Mouse (Mus musculus): Measurements from ENCODE around the gene 1500009L16Rik.

Gene 1500009L16Rik

DNA sequence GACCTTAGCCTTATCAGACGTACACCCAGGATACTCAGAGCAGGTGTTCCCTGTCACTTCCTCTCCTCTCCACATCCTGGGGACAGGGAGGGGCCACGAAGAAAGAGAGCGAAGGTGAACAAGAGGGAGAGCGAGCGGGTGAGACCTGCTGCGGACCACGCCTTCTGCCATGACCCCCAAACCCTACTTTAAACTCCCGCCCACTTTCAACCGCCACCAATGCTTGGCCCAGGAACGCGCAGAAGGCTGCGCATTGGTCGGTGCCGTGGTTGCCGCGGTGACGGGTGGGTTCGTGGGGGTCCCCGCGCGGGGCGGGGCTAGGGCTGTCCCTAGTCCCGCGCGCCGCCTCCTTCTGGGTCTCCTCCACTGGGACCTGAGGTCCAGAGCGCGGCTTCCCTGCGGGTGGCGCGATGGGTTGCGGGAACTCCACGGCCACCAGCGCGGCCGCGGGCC, at the start of gene 1500009L16Rik:
TSS of gene 1500009L16Rik (plus strand) at position 287 of the 453 bp plus-strand sequence.
- peak; percentile 88 for DNase-seq (ENCODE audit: low read depth, low spot score)

DNA sequence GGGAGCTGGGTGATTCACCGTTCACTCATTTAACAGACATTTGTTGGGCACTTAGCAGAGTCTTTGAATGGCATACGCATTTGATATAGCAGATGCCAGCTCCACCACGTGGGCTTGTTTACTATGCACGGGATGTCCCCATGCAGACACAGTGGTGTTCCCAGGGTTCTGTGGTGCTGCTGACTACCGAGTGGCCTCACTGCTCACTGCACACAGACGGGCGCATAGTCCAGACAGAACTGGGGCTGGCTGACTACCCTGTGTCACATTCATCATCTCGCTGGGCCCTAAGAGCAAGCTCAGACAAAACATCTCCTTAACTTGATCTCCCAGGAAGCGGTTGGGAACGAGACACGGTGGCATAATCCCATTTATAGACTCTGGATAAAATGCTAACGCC, 41.3 kb upstream of the 1500009L16Rik start:
- no peak for DNase-seq (ENCODE audit: low read depth, low spot score)

DNA sequence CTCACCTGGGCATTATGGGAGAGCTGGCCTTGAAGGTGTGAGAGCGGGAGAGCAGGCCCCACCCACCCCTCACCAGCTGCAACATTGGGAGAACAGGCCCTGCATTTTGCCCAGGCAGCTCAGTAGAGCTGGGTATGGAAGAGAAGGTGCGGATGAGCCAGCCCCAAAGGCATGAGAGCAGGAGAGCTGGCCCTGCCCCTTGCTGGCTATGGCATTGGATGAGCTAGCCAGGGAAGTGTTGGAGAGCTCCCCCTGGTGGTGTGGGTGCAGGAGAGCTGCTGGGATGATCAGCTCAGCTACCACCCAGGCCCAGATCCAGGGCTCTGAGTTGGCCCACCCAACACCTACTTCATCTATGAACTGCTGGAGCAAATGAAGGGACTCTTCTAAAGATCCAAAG, 34.5 kb upstream of the 1500009L16Rik start:
- DNase-seq (ENCODE audit: low read depth, low spot score) = no peak

DNA sequence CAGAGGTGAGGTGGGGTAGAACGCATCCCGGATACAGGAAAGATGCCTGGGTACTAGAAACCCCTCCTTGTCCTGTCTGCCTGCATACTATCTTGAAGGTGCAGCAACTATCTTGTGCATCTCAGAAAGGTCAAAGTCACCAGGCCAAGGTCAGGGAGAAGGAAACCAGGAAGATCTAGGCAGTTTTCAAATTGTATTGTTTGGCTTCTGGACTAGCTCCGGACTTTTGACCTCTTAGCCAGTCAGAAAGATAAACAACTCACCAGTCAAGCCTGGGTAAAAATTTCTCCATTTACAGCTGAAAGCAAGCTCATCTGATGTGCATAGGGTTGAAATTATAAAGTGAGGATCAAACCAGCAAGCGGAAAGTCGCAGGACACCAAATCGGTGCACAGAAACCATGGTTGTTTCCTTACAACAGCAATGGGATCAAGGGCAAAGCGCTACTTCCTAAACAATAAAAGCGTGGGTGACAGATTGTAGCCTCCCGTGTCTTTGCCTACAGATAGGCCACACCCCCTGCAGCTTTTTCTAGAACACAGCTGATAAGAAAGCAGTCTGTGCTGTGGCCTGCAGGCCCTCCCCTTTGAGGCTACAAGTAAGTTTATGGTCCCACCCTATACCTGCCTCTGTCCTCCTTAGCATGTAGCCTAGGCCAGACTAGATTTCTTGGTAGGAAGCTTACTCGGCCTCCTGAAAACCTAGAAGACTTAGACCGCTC, 30.3 kb upstream of the 1500009L16Rik start:
- no peak for DNase-seq (ENCODE audit: low read depth, low spot score)

DNA sequence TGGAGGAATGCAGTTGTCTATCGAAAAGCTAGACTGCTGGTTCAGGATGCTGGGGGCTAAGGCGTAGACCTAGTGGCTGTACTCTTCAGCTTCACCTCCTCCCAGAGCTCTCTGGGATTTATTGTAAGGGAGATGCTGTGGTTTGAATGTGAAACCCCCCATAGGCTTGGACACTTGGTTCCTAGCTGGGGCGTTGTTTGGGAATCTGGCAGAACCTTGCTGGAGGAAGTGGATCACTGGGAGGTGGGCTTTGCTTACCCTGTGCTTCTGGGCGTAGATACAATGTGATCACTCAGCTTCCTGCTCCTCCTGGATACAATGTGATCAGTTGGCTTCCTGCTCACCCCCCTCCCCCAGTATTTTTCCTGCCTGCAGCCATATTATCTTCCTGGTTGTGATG, 26.4 kb upstream of the 1500009L16Rik start:
- DNase-seq (ENCODE audit: low read depth, low spot score) = no peak

DNA sequence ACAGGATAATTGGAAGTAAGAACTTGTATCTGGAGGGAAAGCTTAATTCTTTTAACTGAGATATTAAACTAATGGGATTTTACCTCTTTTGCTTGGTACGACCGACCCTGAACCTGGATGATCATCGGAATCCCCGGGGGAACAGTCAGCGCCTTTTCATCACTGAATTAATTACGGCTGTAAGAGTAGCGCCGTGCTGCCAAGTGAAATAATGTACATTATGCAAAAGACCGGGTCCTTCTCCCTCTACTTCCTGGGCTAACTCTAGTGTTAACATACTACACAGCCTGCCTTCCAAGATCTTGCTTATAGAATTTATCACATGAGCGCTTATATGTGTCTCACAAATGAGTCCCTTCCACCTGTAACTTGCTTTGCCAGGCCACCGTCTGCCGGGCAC, 16.0 kb upstream of the 1500009L16Rik start:
- no peak for DNase-seq (ENCODE audit: low read depth, low spot score)

DNA sequence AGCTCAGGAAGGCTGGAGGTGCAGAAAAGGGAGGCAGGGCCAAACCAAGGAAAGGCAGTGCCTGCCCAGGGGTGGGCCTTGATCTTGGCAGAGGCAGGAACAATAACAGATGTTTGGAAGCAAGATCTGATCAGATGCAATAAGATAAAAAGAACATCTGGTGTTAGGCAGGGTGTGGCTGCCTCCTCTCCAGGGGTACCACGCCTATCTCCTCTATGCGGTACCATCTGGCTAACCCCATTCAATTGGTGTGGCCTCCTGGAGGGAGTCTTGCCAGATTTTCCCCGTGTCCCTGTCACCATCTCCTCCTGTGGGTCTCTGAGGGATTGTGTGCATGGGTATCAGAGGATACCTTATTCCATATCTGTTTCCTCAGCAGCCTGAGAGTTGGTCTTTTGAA, 12.7 kb upstream of the 1500009L16Rik start:
- no peak for DNase-seq (ENCODE audit: low read depth, low spot score)

DNA sequence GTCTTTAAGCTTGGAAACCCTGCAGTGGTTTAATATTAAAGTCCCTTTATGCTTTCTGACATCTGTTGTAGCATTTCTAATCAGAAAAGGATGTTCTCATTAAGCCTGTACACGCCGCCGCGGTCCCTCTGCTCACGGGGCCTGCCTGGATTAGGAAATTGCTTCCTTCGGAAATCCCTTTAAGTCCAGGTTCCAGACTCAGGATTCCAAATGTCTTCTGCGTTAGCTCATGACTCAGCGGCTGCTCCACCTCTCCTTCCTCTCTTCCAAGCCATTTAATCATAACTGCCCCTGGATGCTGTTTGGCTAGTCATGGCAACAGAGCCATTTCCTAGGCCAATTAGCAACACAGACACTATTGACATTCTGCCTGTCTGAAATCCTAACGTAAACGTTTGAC, 10.9 kb upstream of the 1500009L16Rik start:
- DNase-seq (ENCODE audit: low read depth, low spot score) = peak; percentile 28

DNA sequence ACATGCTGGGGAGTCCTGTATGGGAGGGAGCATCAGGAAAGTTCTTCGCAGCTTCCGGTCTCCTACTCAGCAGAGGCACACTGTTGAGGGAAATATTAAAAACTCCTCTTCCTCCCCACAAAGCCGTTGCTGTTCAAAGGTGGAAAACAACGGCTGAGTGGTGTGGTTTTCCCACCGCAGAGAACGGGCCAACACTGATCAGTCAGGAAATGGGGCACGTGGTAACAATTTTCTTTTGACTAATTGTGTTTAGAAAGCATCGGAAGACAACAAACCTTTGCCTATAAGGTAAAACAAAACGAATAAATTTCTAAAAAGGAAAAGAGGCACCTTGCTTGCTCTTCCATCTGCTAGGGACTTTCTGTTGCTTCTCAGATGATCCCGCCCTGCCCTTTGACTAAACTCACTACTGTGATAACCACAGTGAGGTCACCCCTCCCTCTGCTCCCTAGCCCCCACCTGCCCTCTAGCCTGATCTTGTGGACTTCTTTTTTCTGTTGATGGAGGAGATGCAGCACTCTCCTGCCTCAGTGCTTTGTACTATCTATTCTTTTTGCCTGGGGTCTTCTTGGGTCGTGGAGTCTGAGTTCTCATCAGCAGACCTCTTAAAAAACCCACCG, 3.7 kb upstream of the 1500009L16Rik start:
- DNase-seq (ENCODE audit: low read depth, low spot score) = no peak

DNA sequence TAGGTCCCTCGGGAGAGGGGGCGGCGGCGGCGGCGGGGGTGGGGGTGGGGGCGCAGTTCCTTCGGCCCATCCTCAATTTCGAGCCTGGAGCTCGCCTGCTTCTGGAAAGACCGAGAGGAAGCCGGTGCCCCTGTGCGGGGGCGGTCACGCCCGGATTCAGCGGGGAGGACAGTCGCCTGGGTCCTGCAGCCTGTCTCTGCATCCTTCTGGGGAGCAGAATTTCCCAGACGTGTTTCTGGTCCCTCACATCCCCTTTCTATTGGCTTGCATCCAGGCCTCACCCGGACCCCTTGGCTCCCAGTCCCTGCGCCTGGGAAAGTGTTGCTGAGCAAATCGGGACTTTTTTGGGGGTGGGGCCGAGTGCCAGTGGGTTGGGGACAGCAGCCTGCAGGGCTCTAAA, 390 bp downstream of the 1500009L16Rik start:
- DNase-seq (ENCODE audit: low read depth, low spot score) = peak; percentile 20

DNA sequence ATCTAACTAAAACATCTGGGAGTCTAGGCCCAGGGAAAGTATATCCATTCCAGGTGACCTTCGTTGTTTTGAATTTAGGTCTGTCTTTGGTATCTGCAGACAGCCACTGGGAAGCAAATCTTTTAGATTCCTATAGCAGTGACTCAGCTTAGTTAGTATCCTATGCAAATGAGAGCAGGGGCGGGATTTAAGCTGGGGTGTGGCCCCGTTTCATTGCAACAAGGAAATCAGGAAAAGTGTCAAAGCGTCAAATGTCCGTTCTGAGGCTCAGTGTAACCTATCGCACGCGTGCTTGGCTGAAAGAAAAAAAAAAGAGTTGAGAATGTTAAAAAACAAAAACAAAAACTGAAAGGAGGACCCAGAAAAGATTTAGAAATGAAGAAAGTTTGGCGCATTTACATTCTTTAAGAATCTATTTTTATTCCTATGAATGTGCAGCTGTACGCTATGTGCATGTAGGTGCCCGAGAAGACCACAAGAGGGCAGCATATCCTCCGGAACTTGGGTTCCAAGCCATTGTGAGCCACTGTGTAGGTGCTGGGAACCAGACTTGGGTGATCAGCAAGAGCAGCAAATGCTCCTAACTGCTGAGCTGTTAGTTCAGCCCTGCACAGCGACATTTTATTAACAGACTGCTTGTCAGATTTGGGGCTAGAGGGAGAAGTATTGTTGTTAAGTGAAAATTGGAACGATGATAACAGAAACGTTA, 1.8 kb downstream of the 1500009L16Rik start:
- DNase-seq (ENCODE audit: low read depth, low spot score) = peak; percentile 16

DNA sequence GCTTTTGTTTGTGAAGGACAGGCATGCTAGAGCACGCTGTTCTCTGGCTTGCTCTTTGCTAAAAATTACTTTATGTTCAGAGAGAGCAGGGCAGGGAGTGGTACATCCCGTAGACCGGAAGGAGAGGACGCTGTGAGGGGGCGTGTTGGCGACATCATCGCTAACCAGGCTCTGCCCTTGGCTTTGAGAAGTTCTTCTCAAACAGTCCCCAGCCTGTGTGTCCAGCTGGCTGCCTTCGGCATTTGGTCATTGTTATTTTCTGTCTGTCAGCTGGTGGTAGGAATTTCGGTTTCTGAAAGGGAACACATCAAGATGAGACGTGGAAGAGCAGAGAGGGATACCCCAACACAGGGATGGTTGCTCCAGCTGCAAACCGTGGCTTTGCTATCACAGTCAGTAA, 3.5 kb downstream of the 1500009L16Rik start:
- no peak for DNase-seq (ENCODE audit: low read depth, low spot score)

DNA sequence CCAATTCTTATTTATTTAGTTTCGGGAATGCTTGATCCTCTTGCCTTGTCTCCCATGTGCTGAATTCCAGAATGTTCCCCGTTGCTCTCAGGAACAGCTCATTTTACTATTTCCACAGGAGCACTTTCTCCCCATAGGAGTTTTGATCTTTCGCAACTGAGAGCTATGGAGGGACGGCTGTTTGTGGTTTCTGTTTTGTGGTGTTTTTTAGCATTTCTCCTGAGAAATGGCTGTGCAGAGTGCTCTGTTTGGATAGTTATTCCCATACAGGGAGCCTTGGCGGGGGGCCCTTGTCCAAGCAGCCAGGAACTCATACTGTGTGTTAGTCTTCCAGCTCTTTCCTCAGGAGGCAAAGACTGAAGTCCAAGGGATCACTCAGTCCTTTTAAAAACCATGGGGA, 5.2 kb downstream of the 1500009L16Rik start:
- DNase-seq (ENCODE audit: low read depth, low spot score) = no peak

DNA sequence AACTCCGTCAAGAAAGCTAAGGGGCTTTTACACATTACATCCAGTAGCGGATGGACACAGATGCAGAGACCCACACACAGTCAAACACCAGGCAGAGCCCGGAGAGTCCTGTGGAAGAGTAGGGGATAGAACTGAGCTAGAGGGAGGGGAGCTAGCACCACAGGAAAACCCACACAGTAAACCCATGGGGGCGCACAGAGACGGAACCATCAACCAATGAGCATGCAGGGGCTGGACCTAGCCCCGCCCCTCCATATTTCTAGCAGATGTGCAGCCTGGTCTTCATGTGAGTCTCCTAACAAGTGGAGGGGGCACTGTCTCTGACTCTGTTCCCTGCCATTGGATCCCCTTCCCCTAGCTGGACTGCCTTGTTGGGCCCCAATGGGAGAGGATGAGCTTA, 5.9 kb downstream of the 1500009L16Rik start:
- no peak for DNase-seq (ENCODE audit: low read depth, low spot score)

DNA sequence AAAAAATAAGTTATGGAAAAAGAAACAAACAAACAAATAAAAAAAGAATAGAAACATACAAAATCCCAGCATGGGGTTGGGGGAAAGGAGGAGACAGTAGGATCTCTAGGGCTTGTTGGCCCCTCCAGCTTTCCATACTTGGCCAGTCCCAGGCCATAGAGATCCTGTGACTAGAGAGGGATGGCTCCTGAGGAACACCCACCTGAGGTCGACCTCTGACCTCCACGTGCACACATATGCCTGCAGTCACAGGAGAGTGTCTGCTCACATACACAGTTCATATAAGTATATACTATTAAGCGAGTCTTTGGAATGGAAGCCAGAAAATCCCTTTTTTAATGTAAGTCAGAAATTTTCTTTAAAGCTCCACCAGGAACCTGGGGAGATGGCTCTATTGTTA, 6.4 kb downstream of the 1500009L16Rik start:
- DNase-seq (ENCODE audit: low read depth, low spot score) = no peak

DNA sequence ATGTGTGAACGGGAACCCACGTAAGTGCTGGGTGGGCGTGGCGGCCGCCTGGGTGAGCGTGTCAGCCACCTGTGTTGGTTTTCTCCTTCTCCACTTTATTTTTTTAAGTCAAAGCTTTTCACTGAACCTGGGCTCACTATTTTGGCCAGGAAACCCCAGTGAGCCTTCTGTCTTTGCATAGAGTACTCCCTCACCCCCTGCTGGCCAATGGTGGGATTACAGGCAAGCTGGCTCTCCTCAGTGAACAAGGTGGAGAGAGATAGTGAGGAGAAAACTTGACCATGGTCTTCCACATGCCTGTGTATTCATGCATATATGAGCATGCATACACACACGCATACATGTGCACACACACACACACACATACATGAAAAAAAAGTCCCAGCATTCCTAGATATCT, 6.8 kb downstream of the 1500009L16Rik start:
- peak; percentile 76 for DNase-seq (ENCODE audit: low read depth, low spot score)

DNA sequence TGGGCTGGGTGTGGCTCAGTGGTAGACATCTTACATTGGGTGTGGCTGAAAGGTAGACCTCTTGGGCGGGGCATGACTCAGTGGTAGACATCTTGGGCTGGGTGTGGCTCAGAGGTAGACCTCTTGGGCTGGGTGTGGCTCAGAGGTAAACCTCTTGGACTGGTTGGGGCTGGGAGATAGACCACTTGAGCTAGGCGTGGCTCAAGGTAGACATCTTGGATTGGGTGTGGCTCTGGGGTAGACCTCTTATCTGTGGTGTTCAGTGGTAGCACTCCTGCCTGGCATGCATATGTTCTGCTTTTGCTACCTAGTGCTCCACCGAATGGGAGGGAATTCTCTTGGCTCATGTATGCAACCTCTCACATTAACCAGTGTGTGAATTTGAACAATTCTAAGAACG, 11.1 kb downstream of the 1500009L16Rik start:
- no peak for DNase-seq (ENCODE audit: low read depth, low spot score)

DNA sequence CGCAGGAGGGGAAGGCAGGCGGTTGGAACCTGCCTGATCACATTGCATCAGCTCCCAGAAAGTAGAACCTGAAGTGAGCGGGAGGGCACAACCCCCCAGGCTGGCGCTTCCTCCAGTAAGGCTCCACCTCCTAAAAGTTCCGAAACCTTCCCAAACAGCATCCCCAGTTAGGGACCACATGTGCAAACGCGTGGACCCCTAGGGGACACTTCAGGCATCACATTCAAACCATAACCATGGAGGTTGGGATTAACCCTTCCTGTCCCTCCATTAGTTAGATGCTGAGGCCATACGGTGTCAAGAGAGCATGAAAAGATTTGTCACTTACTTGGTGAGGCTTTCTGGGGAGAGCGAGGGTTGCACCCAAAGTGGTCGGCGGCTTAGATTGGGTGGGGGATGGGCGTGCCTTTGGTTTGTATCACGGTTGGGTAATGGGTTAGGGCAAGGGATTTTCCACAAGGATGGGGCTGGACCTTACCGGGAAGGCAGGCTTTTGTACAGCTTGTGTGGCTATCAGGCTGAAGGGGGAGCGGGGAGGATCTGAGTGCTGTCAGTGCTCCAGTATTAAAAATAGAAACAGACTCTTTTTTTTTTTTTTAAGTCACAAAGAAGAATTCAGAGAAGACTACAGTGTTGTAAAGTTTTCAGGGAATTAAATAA, 16.5 kb downstream of the 1500009L16Rik start:
- DNase-seq (ENCODE audit: low read depth, low spot score) = no peak

DNA sequence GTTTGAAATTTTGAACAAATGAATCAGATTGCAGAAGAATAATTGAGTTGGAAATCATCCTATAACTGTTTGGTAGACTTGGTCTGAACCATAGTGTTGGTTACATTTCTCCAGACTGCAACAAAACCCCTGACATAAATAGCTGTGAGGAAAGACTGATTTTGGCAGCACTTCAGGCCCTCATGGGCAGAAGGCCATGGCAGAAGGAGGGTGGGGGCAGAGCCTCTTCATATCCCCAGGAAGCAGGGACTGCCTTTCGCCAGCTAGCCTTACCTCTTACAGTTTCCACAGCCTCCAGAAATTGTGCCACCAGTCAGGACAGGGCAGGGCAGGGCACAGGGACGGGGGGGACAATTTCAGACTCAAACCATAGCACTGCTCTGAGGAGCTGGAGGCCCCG, 22.0 kb downstream of the 1500009L16Rik start:
- no peak for DNase-seq (ENCODE audit: low read depth, low spot score)

DNA sequence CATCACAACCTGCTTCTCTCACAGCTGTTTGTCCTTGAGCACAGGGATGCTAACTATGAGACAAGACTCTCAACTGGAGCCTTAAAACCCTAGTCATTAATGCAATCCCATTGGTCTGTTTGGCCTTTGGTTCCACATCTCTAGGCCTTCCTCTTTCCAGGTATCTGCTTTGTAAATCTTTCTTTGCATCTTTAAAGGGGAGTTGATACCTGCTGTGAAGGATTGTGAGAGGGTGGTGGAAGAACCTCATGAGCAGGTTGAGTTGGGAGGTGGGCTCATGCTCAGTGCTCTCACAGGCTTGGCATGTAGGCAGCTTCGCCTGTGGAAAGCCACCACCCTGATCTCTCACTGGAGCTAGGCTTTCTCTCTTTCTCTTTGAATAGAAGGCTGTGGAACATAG, 30.4 kb downstream of the 1500009L16Rik start:
- no peak for DNase-seq (ENCODE audit: low read depth, low spot score)

DNA sequence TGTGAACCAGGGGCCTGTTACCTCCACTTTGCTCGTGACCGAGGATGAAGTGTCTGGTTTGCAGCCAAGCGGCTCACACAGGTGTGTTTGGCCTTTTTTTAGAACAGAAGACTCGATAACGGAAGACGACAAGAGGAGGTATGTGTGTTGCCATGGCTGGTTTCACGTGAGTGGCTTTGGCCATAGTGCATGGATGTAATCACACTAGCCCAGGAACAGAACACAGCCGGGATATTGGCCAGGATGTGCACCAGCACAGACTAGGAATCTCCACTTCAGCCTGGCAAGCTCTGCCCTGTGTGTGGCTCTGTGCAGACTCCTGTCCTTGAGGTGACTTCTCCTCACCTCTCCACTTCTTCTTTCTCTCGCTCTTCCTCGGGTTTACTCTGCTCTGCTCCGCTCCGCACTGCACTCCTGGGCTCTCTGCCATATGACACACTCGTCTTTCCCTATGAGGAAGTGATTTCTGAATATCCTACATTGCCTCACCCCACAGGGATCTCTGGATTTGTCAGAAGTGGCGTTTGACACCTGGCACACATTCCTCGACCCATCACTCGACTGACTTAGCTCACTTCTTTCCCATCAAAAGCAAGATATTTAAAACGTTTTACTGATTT, 34.8 kb downstream of the 1500009L16Rik start:
- no peak for DNase-seq (ENCODE audit: low read depth, low spot score)

DNA sequence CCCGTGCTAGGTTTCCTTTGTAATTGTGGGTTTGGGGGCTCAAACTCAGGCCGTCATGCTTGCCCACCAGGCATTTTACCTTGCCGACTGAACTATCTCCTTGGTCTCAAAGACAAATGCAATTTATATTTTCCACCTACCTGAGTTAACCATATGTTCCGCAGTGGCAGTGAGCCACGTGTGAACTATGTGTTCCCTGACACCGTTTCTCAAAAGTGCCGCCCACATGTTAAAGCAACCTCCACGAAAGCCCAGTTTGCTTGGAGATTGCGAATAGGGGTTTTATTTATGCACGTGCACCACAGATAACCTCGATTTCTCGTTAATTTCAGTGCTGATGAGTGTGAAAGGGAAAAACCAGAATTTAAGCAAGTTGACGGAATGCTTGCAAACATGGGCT, 36.1 kb downstream of the 1500009L16Rik start:
- no peak for DNase-seq (ENCODE audit: low read depth, low spot score)

All from forelimb bud, embryonic 11.5 days (tissue).